Mouse (Mus musculus): ENCODE measurements around the gene Mid1. TPM values are rescaled to one million over a fixed set of nuclear protein-coding genes. Genes with fewer than 3 reads are reported as not detected.
"Not testable (repeated sequence)": the region's sequence is repeated elsewhere in the genome, so short reads cannot be mapped to it uniquely, and the experiment has no call there.

The Mid1 gene
- polyA plus RNA-seq, 1 experiment from 2014 or later: 1.6 TPM

- WGBS (ENCODE audit: insufficient replicate concordance): 20% methylated on average over 2 of the region's 17 CpGs
- not testable (repeated sequence) for ATAC-seq (ENCODE audit: low read depth); H3K9ac ChIP-seq (ENCODE audit: low read depth, low read length); H3K27ac ChIP-seq (ENCODE audit: low read length); H3K27me3 ChIP-seq (ENCODE audit: control insufficient read depth, insufficient read depth, low read depth, low read length); H3K4me1 ChIP-seq (ENCODE audit: control insufficient read depth, low read depth, low read length); H3K36me3 ChIP-seq (ENCODE audit: control insufficient read depth, insufficient read depth); H3K9me3 ChIP-seq (replicated peaks; ENCODE audit: control insufficient read depth, low read length); H3K4me2 ChIP-seq (ENCODE audit: low read depth, low read length); H3K4me3 ChIP-seq (ENCODE audit: low read depth, low read length)
These were observed 311.0 kb downstream of the Mid1 start for GRCm38 (mm10) chrX:169995909-169996521.

GRCm38 (mm10) chrX:169996926-169997325 is 311.9 kb downstream of the Mid1 start:
- not testable (repeated sequence) for H3K9ac ChIP-seq (ENCODE audit: low read depth, low read length); H3K4me3 ChIP-seq (ENCODE audit: low read depth, low read length); H3K4me1 ChIP-seq (ENCODE audit: control insufficient read depth, low read depth, low read length); H3K9me3 ChIP-seq (replicated peaks; ENCODE audit: control insufficient read depth, low read length); H3K27me3 ChIP-seq (ENCODE audit: control insufficient read depth, insufficient read depth, low read depth, low read length); H3K36me3 ChIP-seq (ENCODE audit: control insufficient read depth, insufficient read depth); ATAC-seq (ENCODE audit: low read depth); H3K27ac ChIP-seq (ENCODE audit: low read length); H3K4me2 ChIP-seq (ENCODE audit: low read depth, low read length)
- no CpG with 5 or more reads among the region's 46 CpGs for WGBS (ENCODE audit: insufficient replicate concordance)

GRCm38 (mm10) chrX:169997456-169997853 is 312.5 kb downstream of the Mid1 start:
- peak overlapping the region; percentile 46 for H3K4me3 ChIP-seq (ENCODE audit: low read depth, low read length)
- H3K27ac ChIP-seq (ENCODE audit: low read length); H3K4me1 ChIP-seq (ENCODE audit: control insufficient read depth, low read depth, low read length); H3K9me3 ChIP-seq (replicated peaks; ENCODE audit: control insufficient read depth, low read length); ATAC-seq (ENCODE audit: low read depth); H3K9ac ChIP-seq (ENCODE audit: low read depth, low read length); H3K36me3 ChIP-seq (ENCODE audit: control insufficient read depth, insufficient read depth); H3K27me3 ChIP-seq (ENCODE audit: control insufficient read depth, insufficient read depth, low read depth, low read length): not testable (repeated sequence)
- peak overlapping the region; percentile 67 for H3K4me2 ChIP-seq (ENCODE audit: low read depth, low read length)
- WGBS (ENCODE audit: insufficient replicate concordance): 34% methylated on average over 24 of the region's 40 CpGs

- not testable (repeated sequence) for H3K9ac ChIP-seq (ENCODE audit: low read depth, low read length); H3K27ac ChIP-seq (ENCODE audit: low read length); H3K27me3 ChIP-seq (ENCODE audit: control insufficient read depth, insufficient read depth, low read depth, low read length); H3K9me3 ChIP-seq (replicated peaks; ENCODE audit: control insufficient read depth, low read length); H3K36me3 ChIP-seq (ENCODE audit: control insufficient read depth, insufficient read depth); H3K4me1 ChIP-seq (ENCODE audit: control insufficient read depth, low read depth, low read length)
- Histone ChIP-seq H3K4me3 (ENCODE audit: low read depth, low read length) (peak overlapping the region; percentile 46), H3K4me2 (ENCODE audit: low read depth, low read length) (peak overlapping the region; percentile 67)
- ATAC-seq (ENCODE audit: low read depth): peak; percentile 90
- 19% methylated on average over 11 of the region's 37 CpGs for WGBS (ENCODE audit: insufficient replicate concordance)
These were observed 313.0 kb downstream of the Mid1 start for GRCm38 (mm10) chrX:169997854-169998456.

GRCm38 (mm10) chrX:169998559-169999219 is 313.7 kb downstream of the Mid1 start:
- not testable (repeated sequence) for ATAC-seq (ENCODE audit: low read depth); H3K4me1 ChIP-seq (ENCODE audit: control insufficient read depth, low read depth, low read length); H3K4me2 ChIP-seq (ENCODE audit: low read depth, low read length); H3K9ac ChIP-seq (ENCODE audit: low read depth, low read length); H3K4me3 ChIP-seq (ENCODE audit: low read depth, low read length); H3K9me3 ChIP-seq (replicated peaks; ENCODE audit: control insufficient read depth, low read length); H3K27me3 ChIP-seq (ENCODE audit: control insufficient read depth, insufficient read depth, low read depth, low read length); H3K27ac ChIP-seq (ENCODE audit: low read length); H3K36me3 ChIP-seq (ENCODE audit: control insufficient read depth, insufficient read depth)
- 0% methylated on average over 1 of the region's 4 CpGs for WGBS (ENCODE audit: insufficient replicate concordance)

GRCm38 (mm10) chrX:169999226-169999883 is 314.4 kb downstream of the Mid1 start:
- ATAC-seq (ENCODE audit: low read depth); H3K27ac ChIP-seq (ENCODE audit: low read length): not testable (repeated sequence)

GRCm38 (mm10) chrX:169999912-170000641 is 315.1 kb downstream of the Mid1 start:
- not testable (repeated sequence) for ATAC-seq (ENCODE audit: low read depth); H3K9me3 ChIP-seq (replicated peaks; ENCODE audit: control insufficient read depth, low read length); H3K9ac ChIP-seq (ENCODE audit: low read depth, low read length); H3K27me3 ChIP-seq (ENCODE audit: control insufficient read depth, insufficient read depth, low read depth, low read length); H3K27ac ChIP-seq (ENCODE audit: low read length); H3K4me3 ChIP-seq (ENCODE audit: low read depth, low read length); H3K4me2 ChIP-seq (ENCODE audit: low read depth, low read length); H3K36me3 ChIP-seq (ENCODE audit: control insufficient read depth, insufficient read depth); H3K4me1 ChIP-seq (ENCODE audit: control insufficient read depth, low read depth, low read length)
- no CpG with 5 or more reads among the region's 3 CpGs for WGBS (ENCODE audit: insufficient replicate concordance)

More at GRCm38 (mm10) chrX:169999226-169999883, 314.4 kb downstream of the Mid1 start:
- H3K36me3 ChIP-seq (ENCODE audit: control insufficient read depth, insufficient read depth); H3K4me3 ChIP-seq (ENCODE audit: low read depth, low read length); H3K4me2 ChIP-seq (ENCODE audit: low read depth, low read length); H3K4me1 ChIP-seq (ENCODE audit: control insufficient read depth, low read depth, low read length); H3K27me3 ChIP-seq (ENCODE audit: control insufficient read depth, insufficient read depth, low read depth, low read length); H3K9me3 ChIP-seq (replicated peaks; ENCODE audit: control insufficient read depth, low read length); H3K9ac ChIP-seq (ENCODE audit: low read depth, low read length): not testable (repeated sequence)
- 56% methylated on average over 5 of the region's 11 CpGs for WGBS (ENCODE audit: insufficient replicate concordance)

GRCm38 (mm10) chrX:170000642-170001387 is 315.8 kb downstream of the Mid1 start:
- not testable (repeated sequence) for H3K4me2 ChIP-seq (ENCODE audit: low read depth, low read length)

More at GRCm38 (mm10) chrX:170000642-170001387, 315.8 kb downstream of the Mid1 start:
- ATAC-seq (ENCODE audit: low read depth); H3K36me3 ChIP-seq (ENCODE audit: control insufficient read depth, insufficient read depth); H3K27ac ChIP-seq (ENCODE audit: low read length); H3K9ac ChIP-seq (ENCODE audit: low read depth, low read length); H3K4me3 ChIP-seq (ENCODE audit: low read depth, low read length); H3K9me3 ChIP-seq (replicated peaks; ENCODE audit: control insufficient read depth, low read length); H3K27me3 ChIP-seq (ENCODE audit: control insufficient read depth, insufficient read depth, low read depth, low read length); H3K4me1 ChIP-seq (ENCODE audit: control insufficient read depth, low read depth, low read length): not testable (repeated sequence)
- 33% methylated on average over 6 of the region's 6 CpGs for WGBS (ENCODE audit: insufficient replicate concordance)
